Mouse (Mus musculus) liver, embryonic 13.5 days (tissue): ENCODE data around the gene Cnnm3. TPM values are rescaled to one million over a fixed set of nuclear protein-coding genes. Genes with fewer than 3 reads are reported as not detected.

ENCODE experiments used
- ATAC-seq: fragments of 200-750 bp; cut with Nextera tagmentation; 2 replicates; pipeline ENCODE4 v1.8.0; 2017; ENCODE audit warnings: low read depth, mild to moderate bottlenecking, moderate number of reproducible peaks, moderate library complexity
- DNase-seq: peaks from one replicate; pipeline ENCODE4 v3.0.0; 2022
- H3K27ac ChIP-seq: fragments of 300-500 bp; sonication (generic); 2 replicates; pipeline ENCODE4 v1.5.1; 2015; ENCODE audit warnings: moderate library complexity, mild to moderate bottlenecking, inconsistent platforms
- H3K27me3 ChIP-seq: fragments of 300-500 bp; sonication (generic); 2 replicates; pipeline ENCODE4 v1.6.1; 2015; ENCODE audit warnings: mild to moderate bottlenecking, inconsistent platforms
- H3K36me3 ChIP-seq: fragments of 300-500 bp; sonication (generic); 2 replicates; pipeline ENCODE4 v1.6.1; 2015; ENCODE audit warnings: mild to moderate bottlenecking, inconsistent platforms
- H3K4me1 ChIP-seq: fragments of 300-500 bp; sonication (generic); replicated peaks from 2 replicates; pipeline ENCODE4 v1.6.1; 2015; ENCODE audit warnings: inconsistent platforms
- H3K4me2 ChIP-seq: fragments of 300-500 bp; sonication (generic); 2 replicates; pipeline ENCODE4 v1.6.1; 2015; ENCODE audit warnings: inconsistent platforms, mild to moderate bottlenecking, moderate library complexity
- H3K4me3 ChIP-seq: fragments of 300-500 bp; sonication (generic); replicated peaks from 2 replicates; pipeline ENCODE4 v1.5.1; 2015; ENCODE audit warnings: mild to moderate bottlenecking, inconsistent platforms
- H3K9ac ChIP-seq: fragments of 300-500 bp; sonication (generic); 2 replicates; pipeline ENCODE4 v1.6.1; 2015; ENCODE audit warnings: mild to moderate bottlenecking, inconsistent platforms
- H3K9me3 ChIP-seq: fragments of 300-500 bp; sonication (generic); replicated peaks from 2 replicates; pipeline ENCODE4 v1.6.1; 2016; ENCODE audit warnings: inconsistent platforms
- WGBS: fragments of 180-500 bp; shearing (Covaris S2); methylation state at CpG from one replicate; pipeline ENCODE4 v1.1.7; 2015; ENCODE audit not compliant: insufficient replicate concordance; 5-methylcytosine and 5-hydroxymethylcytosine counted together
- polyA plus RNA-seq: library from polyadenylated mRNA; unstranded; fragments of >200 nt; fragmentation: Nextera tagmentation; extraction: Ambion mirVana; gene quantifications from 2 replicates; pipeline ENCODE4 v1.2.1, GENCODE M21; 2015

The Cnnm3 gene
- polyA plus RNA-seq, 1 experiment from 2014 or later = 0.98 TPM

DNA sequence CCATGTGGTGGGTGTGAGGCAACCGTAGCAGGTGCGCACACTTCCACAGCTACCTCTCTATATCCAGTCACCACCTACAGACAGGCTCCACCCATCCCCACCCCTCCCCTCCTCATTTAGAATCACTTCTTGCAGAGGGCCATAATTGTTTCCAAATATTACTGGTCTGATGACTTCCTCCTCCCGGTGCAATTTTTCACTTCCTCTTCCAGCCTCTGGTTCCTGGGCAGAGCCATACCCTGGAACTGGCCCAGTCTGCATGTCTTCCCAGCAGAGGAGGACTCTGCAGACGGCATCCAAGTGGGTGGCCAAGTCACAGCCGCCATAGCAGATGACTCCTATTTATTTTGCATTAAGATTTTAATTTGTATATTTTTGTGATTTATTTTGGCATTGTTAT is 3.4 kb upstream of the Cnnm3 start:
- Histone ChIP-seq H3K4me1 (peaks cover 8% of the 10 kb centered on the region), H3K36me3 (no peaks in the 10 kb centered on the region), H3K9me3 (no peaks in the 10 kb centered on the region), H3K9ac (no peak overlapping the region), H3K27ac (no peak overlapping the region), H3K4me2 (no peak overlapping the region), H3K4me3 (no peak overlapping the region), H3K27me3 (no peaks in the 10 kb centered on the region)
- 55% methylated on average over 5 of the region's 5 CpGs for WGBS
- no peak for DNase-seq
- ATAC-seq = no peak

- peaks cover 18% of the 10 kb centered on the region for H3K36me3 ChIP-seq
- DNase-seq = peak; percentile 28
- peak overlapping the region; percentile 96 for H3K4me2 ChIP-seq
- peak overlapping the region; percentile 89 for H3K9ac ChIP-seq
- no peaks in the 10 kb centered on the region for H3K9me3 ChIP-seq
- peak; percentile 52 for ATAC-seq
- under 1% methylated on average over 105 of the region's 126 CpGs for WGBS
- peaks cover 30% of the 10 kb centered on the region for H3K4me1 ChIP-seq
- peak overlapping the region; percentile 96 for H3K4me3 ChIP-seq
- peak overlapping the region; percentile 94 for H3K27ac ChIP-seq
- no peaks in the 10 kb centered on the region for H3K27me3 ChIP-seq
Measured at GRCm38 (mm10) chr1:36512089-36512965, 660 bp downstream of the Cnnm3 start.

DNA sequence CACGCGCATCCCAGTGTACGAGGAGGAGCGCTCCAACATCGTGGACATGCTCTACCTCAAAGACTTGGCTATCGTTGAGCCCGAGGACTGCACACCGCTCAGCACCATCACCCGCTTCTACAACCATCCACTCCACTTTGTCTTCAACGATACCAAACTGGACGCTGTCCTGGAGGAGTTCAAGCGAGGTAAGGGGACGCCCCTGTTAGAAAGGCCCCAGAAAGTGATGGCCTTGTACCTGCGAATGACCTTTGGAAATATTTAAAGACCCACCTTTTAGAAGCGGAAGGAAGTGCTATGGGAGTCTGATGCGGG is 1.3 kb downstream of the Cnnm3 start:
- Histone ChIP-seq H3K4me3 (peak overlapping the region; percentile 96), H3K27ac (no peak overlapping the region), H3K9ac (peak overlapping the region; percentile 89), H3K4me2 (peak overlapping the region; percentile 96), H3K36me3 (peaks cover 18% of the 10 kb centered on the region), H3K4me1 (peaks cover 30% of the 10 kb centered on the region), H3K27me3 (no peaks in the 10 kb centered on the region), H3K9me3 (no peaks in the 10 kb centered on the region)
- ATAC-seq = no peak
- 5% methylated on average over 16 of the region's 16 CpGs for WGBS
- no peak for DNase-seq

GRCm38 (mm10) chr1:36513310-36513709 is 1.6 kb downstream of the Cnnm3 start:
- Histone ChIP-seq H3K27ac (no peak overlapping the region), H3K36me3 (peaks cover 18% of the 10 kb centered on the region), H3K27me3 (no peaks in the 10 kb centered on the region), H3K4me3 (peak overlapping the region; percentile 96), H3K9me3 (no peaks in the 10 kb centered on the region), H3K9ac (peak overlapping the region; percentile 89), H3K4me1 (peaks cover 30% of the 10 kb centered on the region), H3K4me2 (peak overlapping the region; percentile 96)
- ATAC-seq (no peak), DNase-seq (no peak)
- 5% methylated on average over 1 of the region's 1 CpGs for WGBS

DNA sequence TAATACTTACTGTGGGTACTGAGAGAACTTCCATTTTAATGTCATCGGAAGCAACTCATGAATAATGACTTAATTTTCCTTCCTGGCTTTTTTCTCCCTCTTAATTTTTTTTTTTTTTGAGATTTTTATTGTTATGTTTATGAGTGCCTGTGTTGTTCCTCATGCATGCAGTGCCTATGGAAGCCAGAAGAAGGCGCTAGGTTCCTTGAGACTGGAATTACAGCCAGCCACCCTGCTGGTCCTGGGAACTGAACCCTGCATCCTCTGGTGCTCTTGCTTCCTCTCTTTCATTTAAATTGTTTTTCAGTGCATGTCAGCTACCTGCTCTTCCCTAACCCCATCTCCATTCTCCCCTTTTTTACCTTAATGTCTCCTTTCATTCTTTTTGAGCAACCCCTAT is 2.1 kb downstream of the Cnnm3 start:
- H3K27ac ChIP-seq = no peak overlapping the region
- peak overlapping the region; percentile 96 for H3K4me2 ChIP-seq
- 54% methylated on average over 2 of the region's 2 CpGs for WGBS
- H3K27me3 ChIP-seq = no peaks in the 10 kb centered on the region
- DNase-seq (no peak), ATAC-seq (no peak)
- H3K9me3 ChIP-seq = no peaks in the 10 kb centered on the region
- H3K4me3 ChIP-seq = peak overlapping the region; percentile 96
- peaks cover 30% of the 10 kb centered on the region for H3K4me1 ChIP-seq
- peak overlapping the region; percentile 89 for H3K9ac ChIP-seq
- H3K36me3 ChIP-seq = peaks cover 22% of the 10 kb centered on the region

- no peak for DNase-seq
- peaks cover 68% of the 10 kb centered on the region for H3K36me3 ChIP-seq
- WGBS = 71% methylated on average over 3 of the region's 3 CpGs
- no peaks in the 10 kb centered on the region for H3K27me3 ChIP-seq
- no peak for ATAC-seq
- no peak overlapping the region for H3K4me2 ChIP-seq
- no peak overlapping the region for H3K4me3 ChIP-seq
- no peak overlapping the region for H3K27ac ChIP-seq
- no peaks in the 10 kb centered on the region for H3K9me3 ChIP-seq
- H3K9ac ChIP-seq = no peak overlapping the region
- peaks cover 22% of the 10 kb centered on the region for H3K4me1 ChIP-seq
Measured at GRCm38 (mm10) chr1:36518259-36518658, 6.6 kb downstream of the Cnnm3 start.

DNA sequence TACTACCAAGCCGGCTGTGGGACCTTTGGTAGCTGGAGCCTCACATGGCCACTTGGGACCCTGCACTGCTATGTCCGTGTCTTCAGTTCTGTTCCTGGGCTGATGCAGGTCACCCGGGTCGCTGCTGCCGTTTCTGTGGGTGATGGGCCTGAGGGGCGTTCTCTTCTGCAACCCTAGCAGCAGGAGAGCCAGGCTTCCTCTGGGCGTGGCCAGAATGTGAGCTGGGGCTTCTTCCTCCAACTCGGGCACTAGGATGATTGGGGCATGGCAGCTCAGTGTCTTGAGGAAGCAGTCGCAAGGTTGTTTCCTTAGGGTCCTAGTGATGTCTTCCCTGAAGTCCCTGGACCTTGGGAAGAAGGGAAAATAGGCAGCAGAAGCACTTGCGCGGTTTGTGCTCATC is 8.0 kb downstream of the Cnnm3 start:
- Histone ChIP-seq H3K4me3 (no peak overlapping the region), H3K36me3 (peaks cover 73% of the 10 kb centered on the region), H3K27ac (no peak overlapping the region), H3K4me1 (peaks cover 8% of the 10 kb centered on the region), H3K9ac (no peak overlapping the region), H3K9me3 (no peaks in the 10 kb centered on the region), H3K4me2 (no peak overlapping the region), H3K27me3 (no peaks in the 10 kb centered on the region)
- DNase-seq (no peak), ATAC-seq (no peak)
- WGBS = 73% methylated on average over 11 of the region's 11 CpGs

DNA sequence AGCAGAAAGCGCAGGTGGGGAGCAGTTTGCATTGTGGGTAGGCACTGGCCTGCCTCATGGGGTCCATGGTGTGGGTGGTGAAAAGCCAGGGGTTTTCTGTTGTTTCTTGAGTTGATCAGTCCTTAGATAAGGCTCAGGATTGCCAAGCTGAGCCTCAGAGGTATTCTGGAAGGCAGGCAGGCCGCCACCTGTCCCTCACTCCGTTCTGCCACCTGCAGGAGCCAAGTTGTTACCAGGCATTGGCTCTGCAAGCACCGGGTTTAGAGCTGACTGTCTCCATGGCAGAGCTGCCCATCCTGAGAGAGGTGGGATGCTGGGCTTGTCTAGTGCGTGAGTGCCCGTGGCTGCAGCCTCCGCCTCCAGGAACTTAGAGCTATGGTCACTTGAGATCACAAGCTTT is 10.5 kb downstream of the Cnnm3 start:
- 87% methylated on average over 7 of the region's 7 CpGs for WGBS
- no peak for DNase-seq
- Histone ChIP-seq H3K27me3 (no peaks in the 10 kb centered on the region), H3K4me1 (peaks cover 7% of the 10 kb centered on the region; the same call in 1 of the 2 replicates), H3K27ac (no peak overlapping the region), H3K9ac (no peak overlapping the region), H3K36me3 (peaks cover 81% of the 10 kb centered on the region), H3K9me3 (no peaks in the 10 kb centered on the region), H3K4me2 (no peak overlapping the region), H3K4me3 (no peak overlapping the region)
- ATAC-seq = no peak

GRCm38 (mm10) chr1:36523332-36524013 is 11.8 kb downstream of the Cnnm3 start:
- no peak overlapping the region for H3K27ac ChIP-seq
- DNase-seq (no peak), ATAC-seq (no peak)
- no peak overlapping the region for H3K4me3 ChIP-seq
- H3K4me2 ChIP-seq = no peak overlapping the region
- H3K36me3 ChIP-seq = peaks cover 80% of the 10 kb centered on the region
- no peak overlapping the region for H3K9ac ChIP-seq
- WGBS = 72% methylated on average over 9 of the region's 9 CpGs
- no peaks in the 10 kb centered on the region for H3K27me3 ChIP-seq
- no peaks in the 10 kb centered on the region for H3K9me3 ChIP-seq
- peaks cover 10% of the 10 kb centered on the region; the same call in 1 of the 2 replicates for H3K4me1 ChIP-seq

- Histone ChIP-seq H3K27ac (no peak overlapping the region), H3K9ac (no peak overlapping the region), H3K4me1 (peaks cover 10% of the 10 kb centered on the region; the same call in 1 of the 2 replicates), H3K4me2 (no peak overlapping the region), H3K27me3 (no peaks in the 10 kb centered on the region), H3K9me3 (no peaks in the 10 kb centered on the region), H3K36me3 (peaks cover 74% of the 10 kb centered on the region), H3K4me3 (no peak overlapping the region)
- DNase-seq (no peak), ATAC-seq (no peak)
- 87% methylated on average over 5 of the region's 5 CpGs for WGBS
Measured at GRCm38 (mm10) chr1:36524058-36524457, 12.4 kb downstream of the Cnnm3 start.

- H3K4me1 ChIP-seq = peaks cover 10% of the 10 kb centered on the region; the same call in 1 of the 2 replicates
- no peaks in the 10 kb centered on the region for H3K27me3 ChIP-seq
- no peaks in the 10 kb centered on the region for H3K9me3 ChIP-seq
- ATAC-seq = no peak
- H3K9ac ChIP-seq = no peak overlapping the region
- H3K4me3 ChIP-seq = no peak overlapping the region
- no peak for DNase-seq
- no peak overlapping the region for H3K27ac ChIP-seq
- peaks cover 57% of the 10 kb centered on the region for H3K36me3 ChIP-seq
- WGBS = 78% methylated on average over 12 of the region's 12 CpGs
- H3K4me2 ChIP-seq = no peak overlapping the region
Measured at GRCm38 (mm10) chr1:36525774-36526173, 14.1 kb downstream of the Cnnm3 start.
